Mouse (Mus musculus): ENCODE results near the gene Gimap8. TPM values are rescaled to one million over a fixed set of nuclear protein-coding genes. Genes with fewer than 3 reads are reported as not detected.

Gene Gimap8
- polyA plus RNA-seq, 1 experiment = 0.01 TPM

- H3K4me3 ChIP-seq = no peak overlapping the region
- H3ac ChIP-seq (ENCODE audit: control insufficient read depth, insufficient read length) = no peak overlapping the region
- TF ChIP-seq REST (IDR thresholded peaks at IDR 0.05; ENCODE audit: insufficient read depth, insufficient read length) (no peak), TCF3 (IDR thresholded peaks at IDR 0.05; ENCODE audit: insufficient read length, low read depth) (no peak), USF1 (IDR thresholded peaks at IDR 0.05; ENCODE audit: low read depth) (no peak), TCF12 (IDR thresholded peaks at IDR 0.05; ENCODE audit: insufficient read depth, poor library complexity, severe bottlenecking) (no peak), CEBPB (IDR thresholded peaks at IDR 0.05; ENCODE audit: insufficient read depth, poor library complexity, severe bottlenecking) (no peak), POLR2A (IDR thresholded peaks at IDR 0.05; ENCODE audit: insufficient read length, low read depth) (no peak), POLR2AphosphoS2 (IDR thresholded peaks at IDR 0.05; ENCODE audit: insufficient read length, low read depth) (no peak), SRF (IDR thresholded peaks at IDR 0.05; ENCODE audit: control insufficient read depth, insufficient read length, low read depth) (no peak), MAX (IDR thresholded peaks at IDR 0.05; ENCODE audit: low read depth) (no peak), E2F4 (IDR thresholded peaks at IDR 0.05; ENCODE audit: insufficient read depth) (no peak), MYOD1 (IDR thresholded peaks at IDR 0.05; ENCODE audit: control insufficient read depth in 1 of 3, insufficient read length in 2 of 3, low read depth in 2 of 3) (no peak), MYOG (IDR thresholded peaks at IDR 0.05; ENCODE audit: control insufficient read depth in 1 of 3, insufficient read depth in 1 of 3, insufficient read length in 2 of 3, low read depth in 2 of 3) (no peak)
- H3K36me3 ChIP-seq (ENCODE audit: control insufficient read depth, insufficient read depth) = no peaks in the 10 kb centered on the region
- no peak overlapping the region for H3K4me2 ChIP-seq (ENCODE audit: low read depth)
- H3K27me3 ChIP-seq (ENCODE audit: control insufficient read depth, insufficient read depth, insufficient read length) = peaks cover 7% of the 10 kb centered on the region
- H3K79me2 ChIP-seq (ENCODE audit: control insufficient read depth, insufficient read depth) = no peaks in the 10 kb centered on the region
Measured at GRCm38 (mm10) chr6:48666159-48666586, 19.1 kb downstream of the Gimap8 start.

DNA sequence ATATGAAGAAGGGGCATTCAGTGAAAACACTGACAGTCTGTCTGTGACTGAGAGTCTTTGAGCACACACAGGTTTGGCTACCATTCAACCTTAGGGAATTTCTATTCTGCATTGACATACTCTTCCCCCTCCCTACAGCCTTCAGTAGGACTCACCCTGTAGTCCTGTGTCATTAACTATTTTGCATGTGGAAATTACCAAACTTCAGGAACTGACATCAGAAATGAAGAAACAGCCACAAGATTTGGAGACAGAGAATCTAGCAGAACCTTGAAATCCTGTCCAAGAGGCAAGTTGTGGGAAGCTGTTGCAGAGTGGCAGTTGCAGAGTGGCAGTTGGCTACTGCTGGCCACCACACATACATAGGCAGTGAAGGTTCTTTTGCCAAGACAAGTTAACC is 21.0 kb downstream of the Gimap8 start:
- Histone ChIP-seq H3K36me3 (ENCODE audit: control insufficient read depth, insufficient read depth) (no peaks in the 10 kb centered on the region), H3ac (ENCODE audit: control insufficient read depth, insufficient read length) (no peak overlapping the region), H3K79me2 (ENCODE audit: control insufficient read depth, insufficient read depth) (no peaks in the 10 kb centered on the region), H3K4me3 (no peak overlapping the region), H3K4me2 (ENCODE audit: low read depth) (no peak overlapping the region), H3K27me3 (ENCODE audit: control insufficient read depth, insufficient read depth, insufficient read length) (peaks cover 7% of the 10 kb centered on the region)
- TF ChIP-seq CEBPB (IDR thresholded peaks at IDR 0.05; ENCODE audit: insufficient read depth, poor library complexity, severe bottlenecking) = no peak

- Histone ChIP-seq H3K4me3 (no peak overlapping the region), H3K4me2 (ENCODE audit: low read depth) (no peak overlapping the region), H3K79me2 (ENCODE audit: control insufficient read depth, insufficient read depth) (no peaks in the 10 kb centered on the region), H3K27me3 (ENCODE audit: control insufficient read depth, insufficient read depth, insufficient read length) (peaks cover 7% of the 10 kb centered on the region), H3ac (ENCODE audit: control insufficient read depth, insufficient read length) (no peak overlapping the region), H3K36me3 (ENCODE audit: control insufficient read depth, insufficient read depth) (no peaks in the 10 kb centered on the region)
- TF ChIP-seq TCF12 (IDR thresholded peaks at IDR 0.05; ENCODE audit: insufficient read depth, poor library complexity, severe bottlenecking) (no peak), MYOG (IDR thresholded peaks at IDR 0.05; ENCODE audit: control insufficient read depth in 1 of 3, insufficient read depth in 1 of 3, insufficient read length in 2 of 3, low read depth in 2 of 3) (no peak), MAX (IDR thresholded peaks at IDR 0.05; ENCODE audit: low read depth) (no peak)
Measured at GRCm38 (mm10) chr6:48669446-48669969, 22.5 kb downstream of the Gimap8 start.

DNA sequence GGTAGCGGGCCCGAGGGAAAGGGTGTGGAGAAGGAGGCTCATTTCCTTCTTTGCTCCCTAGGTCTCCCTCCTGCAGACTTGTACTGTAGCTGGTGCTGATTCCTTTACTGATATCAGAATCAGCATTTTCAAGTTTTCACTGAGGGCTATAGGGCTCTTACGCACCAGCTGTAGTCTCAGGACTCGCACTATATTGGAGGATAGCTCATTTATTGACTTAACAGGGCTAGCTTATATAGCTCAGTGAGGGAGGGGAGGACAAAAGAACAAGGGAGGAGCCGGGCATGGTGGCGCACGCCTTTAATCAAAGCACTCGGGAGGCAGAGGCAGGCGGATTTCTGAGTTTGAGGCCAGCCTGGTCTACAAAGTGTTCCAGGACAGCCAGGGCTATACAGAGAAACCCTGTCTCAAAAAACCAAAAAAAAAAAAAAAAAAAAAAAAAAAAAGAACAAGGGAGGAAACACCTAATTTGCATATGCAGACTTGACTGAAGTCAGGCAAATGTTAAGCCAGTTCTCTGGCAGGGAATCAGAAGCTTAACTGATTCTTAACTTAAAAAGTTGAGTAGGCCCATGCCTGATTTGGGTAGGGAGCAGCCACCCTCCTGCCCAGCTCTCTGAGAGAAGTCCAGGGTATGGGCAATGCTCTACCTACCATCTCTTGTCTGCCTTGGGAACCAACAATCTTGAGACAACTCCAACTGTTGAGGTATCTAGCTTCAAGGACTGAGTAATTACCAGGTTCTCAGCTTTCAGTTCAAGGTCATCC is 27.4 kb downstream of the Gimap8 start:
- no peaks in the 10 kb centered on the region for H3K27me3 ChIP-seq (ENCODE audit: control insufficient read depth, insufficient read depth, insufficient read length)
- no peak overlapping the region for H3K4me3 ChIP-seq
- no peaks in the 10 kb centered on the region for H3K79me2 ChIP-seq (ENCODE audit: control insufficient read depth, insufficient read depth)
- H3K36me3 ChIP-seq (ENCODE audit: control insufficient read depth, insufficient read depth) = no peaks in the 10 kb centered on the region
- H3ac ChIP-seq (ENCODE audit: control insufficient read depth, insufficient read length) = no peak overlapping the region
- TF ChIP-seq MYOD1 (IDR thresholded peaks at IDR 0.05; ENCODE audit: control insufficient read depth in 1 of 3, insufficient read length in 2 of 3, low read depth in 2 of 3) (no peak), MYOG (IDR thresholded peaks at IDR 0.05; ENCODE audit: control insufficient read depth in 1 of 3, insufficient read depth in 1 of 3, insufficient read length in 2 of 3, low read depth in 2 of 3) (no peak), CEBPB (IDR thresholded peaks at IDR 0.05; ENCODE audit: insufficient read depth, poor library complexity, severe bottlenecking) (no peak), TCF12 (IDR thresholded peaks at IDR 0.05; ENCODE audit: insufficient read depth, poor library complexity, severe bottlenecking) (no peak), TCF3 (IDR thresholded peaks at IDR 0.05; ENCODE audit: insufficient read length, low read depth) (no peak), USF1 (IDR thresholded peaks at IDR 0.05; ENCODE audit: low read depth) (no peak), MAX (IDR thresholded peaks at IDR 0.05; ENCODE audit: low read depth) (no peak)
- no peak overlapping the region for H3K4me2 ChIP-seq (ENCODE audit: low read depth)

- TF ChIP-seq SRF (IDR thresholded peaks at IDR 0.05; ENCODE audit: control insufficient read depth, insufficient read length, low read depth) (no peak), MYOG (IDR thresholded peaks at IDR 0.05; ENCODE audit: control insufficient read depth in 1 of 3, insufficient read depth in 1 of 3, insufficient read length in 2 of 3, low read depth in 2 of 3) (no peak), MYOD1 (IDR thresholded peaks at IDR 0.05; ENCODE audit: control insufficient read depth in 1 of 3, insufficient read length in 2 of 3, low read depth in 2 of 3) (no peak), POLR2AphosphoS2 (IDR thresholded peaks at IDR 0.05; ENCODE audit: insufficient read length, low read depth) (no peak), REST (IDR thresholded peaks at IDR 0.05; ENCODE audit: insufficient read depth, insufficient read length) (no peak)
- Histone ChIP-seq H3K4me2 (ENCODE audit: low read depth) (no peak overlapping the region), H3K79me2 (ENCODE audit: control insufficient read depth, insufficient read depth) (no peaks in the 10 kb centered on the region), H3K27me3 (ENCODE audit: control insufficient read depth, insufficient read depth, insufficient read length) (no peaks in the 10 kb centered on the region), H3K4me3 (no peak overlapping the region), H3ac (ENCODE audit: control insufficient read depth, insufficient read length) (no peak overlapping the region), H3K36me3 (ENCODE audit: control insufficient read depth, insufficient read depth) (no peaks in the 10 kb centered on the region)
Measured at GRCm38 (mm10) chr6:48675400-48675930, 28.4 kb downstream of the Gimap8 start.
